In genomic region chr16:57649888-57650287, GRCm38 (mm10) we compare ENCODE assay signal across 11 mouse cellular contexts. TPM values are rescaled to one million over a fixed set of nuclear protein-coding genes. Genes with fewer than 3 reads are reported as not detected.
DNase-seq lines count a peak whose midpoint lies in the region; ATAC-seq and TF ChIP-seq lines count a peak whose summit lies in the region.
"Had no signal": no experiment of that assay in that cellular context is flagged by ENCODE, and none has a peak within 500 bp of the region (broad histone marks: within the 10 kb centered on the region; RNA-seq: fewer than 3 reads in every experiment).

No protein-coding gene starts in this region.

- H3K4me2 ChIP-seq in liver, embryonic 11.5 days: no peak overlapping the region

- H3K79me2 ChIP-seq in liver, adult 2 months (ENCODE audit: control insufficient read depth, insufficient read depth, low read length): no peaks in the 10 kb centered on the region

- H3K27me3 ChIP-seq in liver, adult 2 months (ENCODE audit: control insufficient read depth, insufficient read depth, low read length): peaks cover 2% of the 10 kb centered on the region; the same call in 1 of the 2 replicates
- no peaks in the 10 kb centered on the region for H3K27me3 ChIP-seq in liver, embryonic 11.5 days (replicated peaks; ENCODE audit: control insufficient read depth, insufficient read depth, low read length)

- H3K4me3 ChIP-seq in liver, adult 2 months (ENCODE audit: insufficient read depth, low read depth, low read length): no peak overlapping the region
- H3K4me3 ChIP-seq in liver, embryonic 11.5 days (ENCODE audit: low read depth, low read length): no peak overlapping the region
- H3K4me3 ChIP-seq: midbrain, embryonic 10.5 days had no signal

- TF ChIP-seq POLR2A in liver, adult 2 months (IDR thresholded peaks at IDR 0.05; ENCODE audit: extremely low read depth, insufficient read depth, low read length): no peak

- no peaks in the 10 kb centered on the region for H3K4me1 ChIP-seq in liver, adult 2 months (ENCODE audit: control insufficient read depth, insufficient read depth, low read length)
- no peaks in the 10 kb centered on the region for H3K4me1 ChIP-seq in liver, embryonic 11.5 days (replicated peaks; ENCODE audit: control insufficient read depth, insufficient read depth, low read length)
- H3K4me1 ChIP-seq: midbrain, embryonic 10.5 days had no signal

- H3K27ac ChIP-seq in liver, adult 2 months (replicated peaks; ENCODE audit: insufficient read depth, low read depth, low read length): no peak overlapping the region
- no peak overlapping the region for H3K27ac ChIP-seq in liver, embryonic 11.5 days (ENCODE audit: low read depth, low read length)
- H3K27ac ChIP-seq: midbrain, embryonic 10.5 days had no signal

- no peaks in the 10 kb centered on the region for H3K9me3 ChIP-seq in liver, embryonic 11.5 days (ENCODE audit: control insufficient read depth, low read length)
- H3K9me3 ChIP-seq: midbrain, embryonic 10.5 days had no signal

- TF ChIP-seq CTCF in liver, adult 2 months (IDR thresholded peaks at IDR 0.05; ENCODE audit: low read depth, low read length): no peak

- H3K9ac ChIP-seq in liver, adult 2 months (ENCODE audit: low read depth, low read length): no peak overlapping the region
- no peak overlapping the region for H3K9ac ChIP-seq in liver, embryonic 11.5 days (ENCODE audit: low read depth, low read length)

- H3K36me3 ChIP-seq in liver, adult 2 months (ENCODE audit: control insufficient read depth, insufficient read depth, low read length): no peaks in the 10 kb centered on the region
- H3K36me3 ChIP-seq in liver, embryonic 11.5 days (ENCODE audit: control insufficient read depth, insufficient read depth, low read length): no peaks in the 10 kb centered on the region
- H3K36me3 ChIP-seq: midbrain, embryonic 10.5 days had no signal

- ATAC-seq in liver, embryonic 11.5 days (replicated peaks; ENCODE audit: low FRiP score): no peak

- peak; percentile 7 for DNase-seq in liver, adult 2 months (ENCODE audit: extremely low read depth, low read depth, low spot score)
- DNase-seq in liver, embryonic 11.5 days (ENCODE audit: low spot score): no peak
- peak; percentile 21 for DNase-seq in adrenal gland, adult 8-10 months
- peak; percentile 41 to 78 for DNase-seq in kidney, adult 8-10 months
- DNase-seq in skeletal muscle tissue, adult 2 months (ENCODE audit: low read depth, low spot score): peak; percentile 18
- DNase-seq in gastrocnemius, postnatal 25 days: no peak
- DNase-seq in retina, embryonic 14.5 days (ENCODE audit: low spot score): no peak
- DNase-seq in lung, postnatal 10 days: no peak
- DNase-seq: heart, adult 18-20 months; thymus, postnatal 25 days had no signal

- 24% methylated on average over 2 of the region's 2 CpGs for WGBS in liver, adult 2 months
- 69% methylated on average over 2 of the region's 2 CpGs for WGBS in liver, embryonic 11.5 days

RNA-seq across cellular contexts. Expression of gene Cmss1, which starts 43.2 kb away (rescaled TPM):
- 7.8 and 8.3 TPM in 2 replicates for total RNA-seq in liver, adult 2 months (2014; rRNA removed)
- 2.7 and 3.1 TPM in 2 replicates for polyA plus RNA-seq in liver, adult 2 months (2012; rRNA removed)
- polyA plus RNA-seq in liver, embryonic 11.5 days (2014; fragmentation: Nextera tagmentation; extraction: Ambion mirVana): 70.5 and 71.3 TPM in 2 replicates
- total RNA-seq in adrenal gland, adult 8-10 months (2022): 10 to 100 TPM; 16.6 to 25.6 (median 17.6) TPM
- total RNA-seq in gastrocnemius, postnatal 25 days (2021): 10 to 100 TPM; 27.5 to 28.7 TPM

Comparison
In these comparisons a context has a peak if more than half of its experiments do, and no peak if none do; other contexts are left out.
1. DNase-seq: peak in liver, adult 2 months (single experiment), adrenal gland, adult 8-10 months (single experiment), kidney, adult 8-10 months (2 of 2) and skeletal muscle tissue, adult 2 months (single experiment); none in liver, embryonic 11.5 days (single experiment), gastrocnemius, postnatal 25 days (single experiment), retina, embryonic 14.5 days (single experiment) and lung, postnatal 10 days (single experiment).